Mouse (Mus musculus): Measurements from ENCODE around the gene Pxmp4.

The Pxmp4 gene

GRCm38 (mm10) chr2:154603638-154604153 lies at the start of gene Pxmp4:
Gene Pxmp4, minus strand, starts transcription at chr2:154603708.
- DNase-seq (ENCODE audit: low spot score): peak; percentile 97

GRCm38 (mm10) chr2:154651363-154651762 lies 47.9 kb upstream of the Pxmp4 start, which contains the start of gene Chmp4b:
Gene Chmp4b, plus strand, starts transcription at chr2:154651705.
- no peak for DNase-seq (ENCODE audit: low spot score)

- DNase-seq (ENCODE audit: low spot score): no peak
Observed at GRCm38 (mm10) chr2:154650404-154650803, 46.9 kb upstream of the Pxmp4 start.

- DNase-seq (ENCODE audit: low spot score): no peak
Observed at GRCm38 (mm10) chr2:154648086-154648485, 44.6 kb upstream of the Pxmp4 start.

- no peak for DNase-seq (ENCODE audit: low spot score)
Observed at GRCm38 (mm10) chr2:154646634-154647033, 43.1 kb upstream of the Pxmp4 start.

GRCm38 (mm10) chr2:154642712-154643385 lies 39.3 kb upstream of the Pxmp4 start:
- no peak for DNase-seq (ENCODE audit: low spot score)

GRCm38 (mm10) chr2:154642005-154642459 lies 38.5 kb upstream of the Pxmp4 start:
- no peak for DNase-seq (ENCODE audit: low spot score)

GRCm38 (mm10) chr2:154641176-154641575 lies 37.7 kb upstream of the Pxmp4 start:
- DNase-seq (ENCODE audit: low spot score): no peak

GRCm38 (mm10) chr2:154639115-154639514 lies 35.6 kb upstream of the Pxmp4 start:
- DNase-seq (ENCODE audit: low spot score): no peak

- no peak for DNase-seq (ENCODE audit: low spot score)
Observed at GRCm38 (mm10) chr2:154638521-154638920, 35.0 kb upstream of the Pxmp4 start.

- no peak for DNase-seq (ENCODE audit: low spot score)
Observed at GRCm38 (mm10) chr2:154635826-154636225, 32.3 kb upstream of the Pxmp4 start.

- no peak for DNase-seq (ENCODE audit: low spot score)
Observed at GRCm38 (mm10) chr2:154633876-154634644, 30.6 kb upstream of the Pxmp4 start.

GRCm38 (mm10) chr2:154633039-154633742 lies 29.7 kb upstream of the Pxmp4 start:
- DNase-seq (ENCODE audit: low spot score): no peak

GRCm38 (mm10) chr2:154632203-154632780 lies 28.8 kb upstream of the Pxmp4 start:
- no peak for DNase-seq (ENCODE audit: low spot score)

- no peak for DNase-seq (ENCODE audit: low spot score)
Observed at GRCm38 (mm10) chr2:154630531-154630930, 27.0 kb upstream of the Pxmp4 start.

- no peak for DNase-seq (ENCODE audit: low spot score)
Observed at GRCm38 (mm10) chr2:154624137-154624536, 20.6 kb upstream of the Pxmp4 start.

- no peak for DNase-seq (ENCODE audit: low spot score)
Observed at GRCm38 (mm10) chr2:154621684-154622083, 18.2 kb upstream of the Pxmp4 start.

GRCm38 (mm10) chr2:154617061-154617460 lies 13.6 kb upstream of the Pxmp4 start:
- no peak for DNase-seq (ENCODE audit: low spot score)

GRCm38 (mm10) chr2:154615674-154616073 lies 12.2 kb upstream of the Pxmp4 start:
- DNase-seq (ENCODE audit: low spot score): no peak

GRCm38 (mm10) chr2:154614841-154615576 lies 11.5 kb upstream of the Pxmp4 start:
- DNase-seq (ENCODE audit: low spot score): no peak
